In the genomic region with DNA sequence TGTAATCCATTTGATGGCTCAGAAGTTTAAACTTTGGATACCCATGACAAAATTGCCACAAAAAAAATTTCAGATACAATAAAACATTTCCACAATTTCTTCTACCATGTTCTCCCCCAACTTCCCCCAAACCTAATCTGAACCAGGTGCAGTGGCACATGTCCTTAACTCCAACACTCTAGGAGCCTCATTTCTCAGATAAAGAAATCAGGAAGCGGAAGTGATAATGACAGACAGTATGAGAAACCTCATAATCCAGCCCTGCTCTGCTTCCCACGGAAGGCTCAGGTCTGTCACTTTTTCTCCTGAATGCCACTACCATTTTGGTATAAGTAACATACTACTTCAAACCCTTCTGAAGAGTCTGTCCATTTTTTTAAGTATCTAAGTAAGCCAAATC, we compare ENCODE assay signal across 11 mouse cellular contexts.
"Had no signal": no experiment of that assay in that cellular context is flagged by ENCODE, and none has a peak within 500 bp of the region (broad histone marks: within the 10 kb centered on the region; RNA-seq: fewer than 3 reads in every experiment).

No protein-coding gene starts in this region.

- H3K27ac ChIP-seq: kidney, embryonic 15.5 days; limb, embryonic 15.5 days; lung, embryonic 15.5 days; midbrain, embryonic 15.5 days; neural tube, embryonic 12.5 days; stomach, postnatal 0 days had no signal

- H3K36me3 ChIP-seq: kidney, embryonic 15.5 days; limb, embryonic 15.5 days; lung, embryonic 15.5 days; midbrain, embryonic 15.5 days; neural tube, embryonic 12.5 days had no signal

- DNase-seq: kidney, adult 18-20 months; kidney, postnatal 14 days; right cerebral cortex, postnatal 14 days had no signal

- ATAC-seq: inflammation-experienced regulatory T-cells, adult 6 months; midbrain, embryonic 15.5 days had no signal

- H3K4me1 ChIP-seq: limb, embryonic 15.5 days; lung, embryonic 15.5 days; midbrain, embryonic 15.5 days; neural tube, embryonic 12.5 days had no signal

- H3K4me3 ChIP-seq: kidney, embryonic 15.5 days; limb, embryonic 15.5 days; lung, embryonic 15.5 days; midbrain, embryonic 15.5 days; neural tube, embryonic 12.5 days had no signal

- H3K9me3 ChIP-seq: kidney, embryonic 15.5 days; limb, embryonic 15.5 days; lung, embryonic 15.5 days; midbrain, embryonic 15.5 days; neural tube, embryonic 12.5 days had no signal

- H3K9ac ChIP-seq: kidney, embryonic 15.5 days; limb, embryonic 15.5 days; lung, embryonic 15.5 days; midbrain, embryonic 15.5 days; neural tube, embryonic 12.5 days had no signal

- H3K4me2 ChIP-seq: kidney, embryonic 15.5 days; limb, embryonic 15.5 days; lung, embryonic 15.5 days; midbrain, embryonic 11.5 days; midbrain, embryonic 15.5 days; neural tube, embryonic 12.5 days had no signal

- H3K27me3 ChIP-seq: kidney, embryonic 15.5 days; limb, embryonic 15.5 days; lung, embryonic 15.5 days; midbrain, embryonic 15.5 days; neural tube, embryonic 12.5 days had no signal
